Mouse (Mus musculus) ES-Bruce4 (cell line): Measurements from ENCODE around the gene Kif5a. TPM values are rescaled to one million over a fixed set of nuclear protein-coding genes. Genes with fewer than 3 reads are reported as not detected.

Source experiments
- H3K27ac ChIP-seq: 2 replicates; pipeline ENCODE4 v1.5.1; 2012; ENCODE audit warnings: low read length, inconsistent platforms; ENCODE audit not compliant: insufficient read depth
- H3K27me3 ChIP-seq: 2 replicates; pipeline ENCODE4 v1.6.1; 2012; ENCODE audit warnings: mild to moderate bottlenecking, low read length, inconsistent platforms; ENCODE audit not compliant: control insufficient read depth, poor library complexity, insufficient read depth, severe bottlenecking
- H3K36me3 ChIP-seq: 2 replicates; pipeline ENCODE4 v1.6.1; 2012; ENCODE audit warnings: inconsistent platforms, mild to moderate bottlenecking, low read length, moderate library complexity; ENCODE audit not compliant: control insufficient read depth, poor library complexity, insufficient read depth, severe bottlenecking
- H3K4me1 ChIP-seq: one replicate; pipeline ENCODE4 v1.8.1; 2011; ENCODE audit warnings: low read length; ENCODE audit not compliant: control insufficient read depth, insufficient read depth
- H3K4me3 ChIP-seq: 2 replicates; pipeline ENCODE4 v1.5.1; 2011; ENCODE audit warnings: low read depth, mild to moderate bottlenecking, low read length
- H3K9ac ChIP-seq: 2 replicates; pipeline ENCODE4 v1.6.1; 2012; ENCODE audit warnings: low read depth, mild to moderate bottlenecking, inconsistent platforms; ENCODE audit not compliant: poor library complexity, severe bottlenecking
- H3K9me3 ChIP-seq: replicated peaks from 2 replicates; pipeline ENCODE4 v1.6.1; 2012; ENCODE audit warnings: mild to moderate bottlenecking, low read length, inconsistent platforms; ENCODE audit not compliant: control insufficient read depth, poor library complexity, insufficient read depth, severe bottlenecking
- CTCF ChIP-seq: IDR thresholded peaks from one replicate; pipeline ENCODE4 v1.8.1; 2011; ENCODE audit warnings: low read depth, low read length
- EP300 ChIP-seq: IDR thresholded peaks from 2 replicates; pipeline ENCODE4 v1.6.1; 2011; ENCODE audit warnings: low read depth, low read length; ENCODE audit not compliant: insufficient read depth
- POLR2A ChIP-seq: IDR thresholded peaks from one replicate; pipeline ENCODE4 v1.8.1; 2011; ENCODE audit warnings: low read length; ENCODE audit not compliant: insufficient read depth
- polyA plus RNA-seq: library from polyadenylated mRNA; stranded (reverse); fragments of >200 nt; gene quantifications from 2 replicates; pipeline ENCODE4 v1.2.4, GENCODE M21; 2011; ENCODE audit warnings: low read depth; ENCODE audit not compliant: missing spikeins, insufficient read depth, insufficient read length

Gene Kif5a
- polyA plus RNA-seq, 1 experiment = 7.3 TPM

DNA sequence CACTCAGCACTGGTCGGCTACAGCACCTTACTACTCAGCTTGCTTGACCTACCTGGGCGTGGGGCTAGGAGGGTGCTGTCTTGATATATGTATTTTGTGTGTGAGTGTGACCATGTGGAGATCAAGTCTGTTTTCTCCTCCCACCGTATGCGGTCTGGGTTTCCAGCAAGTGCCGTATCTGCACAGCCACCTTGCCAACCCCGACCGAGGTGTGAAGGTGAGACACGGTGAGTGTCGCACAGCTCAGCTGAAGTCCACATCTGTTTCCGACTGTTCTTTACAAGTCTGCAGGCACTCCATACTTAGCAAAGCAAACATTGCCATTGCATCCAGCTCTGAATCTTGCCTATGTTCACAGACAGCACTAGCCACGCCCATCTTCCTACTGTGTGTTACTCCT lies 40.0 kb upstream of the Kif5a start:
- no peak overlapping the region for H3K27ac ChIP-seq
- no peaks in the 10 kb centered on the region for H3K9me3 ChIP-seq
- H3K9ac ChIP-seq = no peak overlapping the region
- peaks cover 71% of the 10 kb centered on the region for H3K36me3 ChIP-seq
- no peak overlapping the region for H3K4me3 ChIP-seq
- TF ChIP-seq POLR2A (no peak), CTCF (no peak), EP300 (no peak)
- no peaks in the 10 kb centered on the region for H3K27me3 ChIP-seq
- no peaks in the 10 kb centered on the region for H3K4me1 ChIP-seq

DNA sequence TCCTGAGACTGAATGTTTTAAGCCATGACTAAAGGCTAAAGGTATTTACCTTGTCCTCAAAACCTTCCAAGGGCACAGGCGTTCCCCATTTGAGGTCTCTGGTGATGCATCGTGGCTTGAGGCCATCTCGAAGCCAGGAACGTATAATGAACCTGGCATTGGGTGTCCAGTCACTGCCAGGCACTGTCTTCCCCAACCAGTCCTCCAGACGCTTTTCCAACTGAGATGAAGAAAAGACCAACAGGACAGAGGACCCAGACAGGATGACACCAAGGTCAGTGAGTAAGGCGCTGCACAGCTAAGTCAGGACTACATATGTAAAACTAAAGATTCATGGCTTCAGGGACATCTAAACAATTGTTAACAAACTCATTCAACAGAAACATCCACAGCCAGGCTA lies 37.2 kb upstream of the Kif5a start:
- H3K36me3 ChIP-seq = peaks cover 72% of the 10 kb centered on the region
- no peaks in the 10 kb centered on the region for H3K27me3 ChIP-seq
- peaks cover 10% of the 10 kb centered on the region for H3K9me3 ChIP-seq
- H3K4me3 ChIP-seq = no peak overlapping the region
- H3K4me1 ChIP-seq = no peaks in the 10 kb centered on the region
- no peak overlapping the region for H3K27ac ChIP-seq
- H3K9ac ChIP-seq = no peak overlapping the region
- TF ChIP-seq EP300 = no peak
- TF ChIP-seq CTCF = no peak
- TF ChIP-seq POLR2A = no peak

- H3K27ac ChIP-seq = no peak overlapping the region
- peaks cover 12% of the 10 kb centered on the region for H3K9me3 ChIP-seq
- TF ChIP-seq EP300 (no peak), CTCF (no peak), POLR2A (no peak)
- H3K4me1 ChIP-seq = no peaks in the 10 kb centered on the region
- H3K4me3 ChIP-seq = no peak overlapping the region
- H3K36me3 ChIP-seq = peaks cover 67% of the 10 kb centered on the region
- no peaks in the 10 kb centered on the region for H3K27me3 ChIP-seq
- H3K9ac ChIP-seq = no peak overlapping the region
Observed at GRCm38 (mm10) chr10:127297015-127297871, 34.1 kb upstream of the Kif5a start.

GRCm38 (mm10) chr10:127295986-127296794 lies 33.0 kb upstream of the Kif5a start:
- Histone ChIP-seq H3K4me3 (no peak overlapping the region), H3K9ac (no peak overlapping the region), H3K4me1 (no peaks in the 10 kb centered on the region), H3K9me3 (peaks cover 12% of the 10 kb centered on the region), H3K36me3 (peaks cover 59% of the 10 kb centered on the region), H3K27ac (no peak overlapping the region), H3K27me3 (no peaks in the 10 kb centered on the region)
- TF ChIP-seq POLR2A = no peak
- no peak for TF ChIP-seq EP300
- TF ChIP-seq CTCF = no peak

DNA sequence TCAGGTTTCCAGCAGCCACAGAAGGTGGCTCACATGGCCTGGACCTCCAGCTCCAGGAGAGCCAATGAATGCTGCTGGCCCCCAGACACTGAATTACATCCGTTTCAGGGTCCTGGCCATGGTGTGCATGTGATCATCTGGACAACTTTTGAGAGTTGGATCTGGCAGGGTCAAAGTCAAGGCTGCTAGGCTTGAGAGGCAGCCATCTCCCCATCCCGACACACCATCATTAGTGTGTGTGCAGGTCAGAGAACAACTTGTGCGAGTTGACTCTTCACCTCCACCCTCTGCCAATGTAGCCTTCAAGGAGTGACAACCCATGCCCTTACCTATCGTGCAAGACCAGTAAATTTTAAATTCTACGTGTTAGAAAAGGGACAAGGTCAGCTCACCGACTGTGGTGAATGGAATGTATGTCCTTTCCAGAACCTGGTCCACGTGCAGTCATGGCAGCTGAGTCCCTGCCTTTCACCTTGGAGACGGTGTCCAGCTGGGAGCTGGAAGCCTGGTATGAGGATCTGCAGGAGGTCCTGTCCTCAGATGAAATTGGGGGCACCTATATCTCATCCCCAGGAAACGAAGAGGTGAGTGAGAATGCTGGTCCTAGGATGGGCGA lies 31.9 kb upstream of the Kif5a start:
- Histone ChIP-seq H3K9ac (no peak overlapping the region), H3K36me3 (peaks cover 52% of the 10 kb centered on the region), H3K4me3 (no peak overlapping the region), H3K27me3 (no peaks in the 10 kb centered on the region), H3K27ac (no peak overlapping the region), H3K4me1 (no peaks in the 10 kb centered on the region), H3K9me3 (peaks cover 12% of the 10 kb centered on the region)
- no peak for TF ChIP-seq CTCF
- no peak for TF ChIP-seq POLR2A
- no peak for TF ChIP-seq EP300
